Mouse (Mus musculus) heart, postnatal 0 days (tissue): ENCODE results near the gene Trip11.

Experiments used
- CTCF ChIP-seq: IDR thresholded peaks from 2 replicates; pipeline ENCODE4 v1.5.1; 2016; ENCODE audit warnings: antibody characterized with exemption, control low read depth, low read depth
- EP300 ChIP-seq: IDR thresholded peaks from 2 replicates; pipeline ENCODE4 v1.6.1; 2016; ENCODE audit warnings: antibody characterized with exemption, low read depth

DNA sequence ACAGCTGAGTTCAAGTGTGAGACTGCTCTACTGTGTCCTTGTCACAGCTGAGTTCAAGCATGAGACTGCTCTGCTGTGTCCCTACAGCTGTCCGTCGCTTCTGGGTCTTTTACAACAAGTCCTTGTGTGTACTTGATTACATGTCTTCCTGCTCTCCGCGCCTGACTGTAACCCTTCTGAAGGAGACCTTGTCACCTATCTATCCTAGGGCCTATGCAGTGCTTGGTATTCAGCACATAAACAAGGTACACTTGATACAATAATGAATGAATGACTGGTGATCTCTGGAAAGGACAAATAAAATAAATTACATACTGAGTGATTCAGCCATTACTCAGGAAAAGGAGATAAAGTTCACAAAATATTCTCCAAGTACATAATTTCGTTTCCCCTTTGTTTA is 55.1 kb downstream of the Trip11 start:
- TF ChIP-seq CTCF (no peak), EP300 (no peak)
